Mouse (Mus musculus): ENCODE data around the gene Lrig1.

- TF ChIP-seq POLR2A (IDR thresholded peaks at IDR 0.05; ENCODE audit: borderline replicate concordance, extremely low read depth, low read depth, low read length) = no peak
- no peak for TF ChIP-seq CTCF (IDR thresholded peaks at IDR 0.05; ENCODE audit: insufficient read depth, low read length)
Observed at GRCm38 (mm10) chr6:94626807-94627206, 73.2 kb downstream of the Lrig1 start.
